Mouse (Mus musculus): ENCODE measurements at regions not wholly inside any gene's neighbourhood (a gene's known extent, or its start where the extent isn't known, plus 50 kb on each side); places are given as distances from the start of the nearest gene placed in this dataset.

DNA sequence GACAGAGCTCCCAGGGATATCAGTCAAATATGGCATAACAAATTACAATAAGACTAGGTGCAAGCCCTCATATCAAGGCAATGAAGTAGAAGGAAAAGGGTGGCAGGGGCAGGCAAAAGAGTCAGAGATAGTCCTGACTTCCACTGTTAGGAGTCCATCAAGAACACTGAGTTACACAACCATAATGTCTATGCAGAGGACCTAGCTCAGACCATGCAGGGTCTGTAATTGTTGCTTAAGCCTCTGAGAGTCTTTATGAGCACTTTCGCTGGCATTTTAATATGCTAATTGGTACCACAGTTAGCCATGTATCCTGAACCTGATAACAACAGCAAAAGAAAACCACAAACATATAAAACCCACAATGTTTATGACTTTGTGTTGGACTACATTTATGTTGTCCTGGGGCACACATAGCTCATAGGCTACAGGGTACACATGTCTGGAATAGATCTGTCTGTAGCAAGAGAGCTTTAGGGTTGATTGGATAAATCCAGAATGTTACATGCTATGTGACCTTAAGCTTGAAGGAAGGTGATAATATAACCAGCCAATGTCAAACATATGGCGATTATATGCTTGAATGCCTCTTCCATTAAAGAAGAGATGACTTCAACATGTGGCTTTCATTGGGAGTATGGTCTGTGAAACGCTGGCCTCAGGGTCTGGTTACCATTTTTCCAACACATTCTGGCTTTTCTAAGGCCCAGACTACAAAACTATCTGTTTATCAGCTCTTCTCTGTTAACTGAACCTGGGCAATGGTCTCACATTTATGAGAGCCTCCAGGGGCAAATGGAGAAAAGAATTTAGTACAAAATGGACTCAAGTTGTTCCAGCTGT lies 836.6 kb downstream of the Gm9195 start:
- H3K9ac ChIP-seq (ENCODE audit: insufficient read depth, low read depth), result no peak overlapping the region
- H3K79me2 ChIP-seq (replicated peaks; ENCODE audit: control insufficient read depth, extremely low read depth, insufficient read depth, poor library complexity, severe bottlenecking), result no peaks in the 10 kb centered on the region
- H3K27ac ChIP-seq (ENCODE audit: insufficient read depth, low read depth), result no peak overlapping the region
- no peak overlapping the region for H3K4me3 ChIP-seq (replicated peaks in 1 of 3; ENCODE audit: low read depth in 2 of 3, low read length in 2 of 3, poor library complexity in 1 of 3)
- in situ Hi-C loops (cut with MboI; ENCODE audit: low pct_ligation_motif_present, low pct_unique_long_range_greater_than_20kb, low sequenced_read_pairs), result loop anchor here (25.0 kb wide), 1 partner anchor 868 kb away; no protein-coding TSS in a partner anchor
- H3K4me1 ChIP-seq (ENCODE audit: control insufficient read depth in 1 of 2, insufficient read depth in 2 of 2), result no peaks in the 10 kb centered on the region
- H3K9me3 ChIP-seq (replicated peaks; ENCODE audit: low read length), result no peaks in the 10 kb centered on the region
- H3K4me2 ChIP-seq (ENCODE audit: insufficient read depth, low read depth, poor library complexity, severe bottlenecking), result no peak overlapping the region
- H3K27me3 ChIP-seq (replicated peaks), result peaks cover 50% of the 10 kb centered on the region
- H3K36me3 ChIP-seq (replicated peaks in 1 of 2; ENCODE audit: control insufficient read depth in 1 of 2, insufficient read depth in 1 of 2, low read length in 1 of 2), result no peaks in the 10 kb centered on the region
- dilution Hi-C loops (cut with MboI; ENCODE audit: extremely low pct_ligation_motif_present, extremely low pct_unique_long_range_greater_than_20kb, low sequenced_read_pairs), result no loop called here
- no peak for DNase-seq (ENCODE audit: extremely low read depth)
- no peak for TF ChIP-seq CHD2 (IDR thresholded peaks at IDR 0.05; ENCODE audit: low read length)
- TF ChIP-seq USF1 (IDR thresholded peaks at IDR 0.05; ENCODE audit: low read depth, low read length), result no peak
- TF ChIP-seq JUN (IDR thresholded peaks at IDR 0.05; ENCODE audit: insufficient read depth, low read depth, low read length), result no peak
- TF ChIP-seq MEF2A (IDR thresholded peaks at IDR 0.05; ENCODE audit: borderline replicate concordance, low read depth, low read length), result no peak
- TF ChIP-seq ZNF384 (IDR thresholded peaks at IDR 0.05; ENCODE audit: low read depth, low read length), result no peak
- TF ChIP-seq IRF4 (IDR thresholded peaks at IDR 0.05; ENCODE audit: low read depth, low read length), result no peak
- TF ChIP-seq TBP (conservative IDR thresholded peaks at IDR 0.05; ENCODE audit: low read depth, low read length), result no peak
- no peak for TF ChIP-seq TCF12 (IDR thresholded peaks at IDR 0.05; ENCODE audit: low read depth, low read length)
- TF ChIP-seq ETS1 (conservative IDR thresholded peaks at IDR 0.05; ENCODE audit: low read depth, low read length), result no peak
- TF ChIP-seq CTCF (conservative IDR thresholded peaks at IDR 0.05 in 1 of 2, IDR thresholded peaks at IDR 0.05 in 1 of 2; ENCODE audit: low read depth in 2 of 2, low read length in 2 of 2), result no peak
- TF ChIP-seq KAT2A (IDR thresholded peaks at IDR 0.05; ENCODE audit: insufficient replicate concordance, low read length), result no peak
- no peak for TF ChIP-seq MAZ (IDR thresholded peaks at IDR 0.05; ENCODE audit: low read depth, low read length)

DNA sequence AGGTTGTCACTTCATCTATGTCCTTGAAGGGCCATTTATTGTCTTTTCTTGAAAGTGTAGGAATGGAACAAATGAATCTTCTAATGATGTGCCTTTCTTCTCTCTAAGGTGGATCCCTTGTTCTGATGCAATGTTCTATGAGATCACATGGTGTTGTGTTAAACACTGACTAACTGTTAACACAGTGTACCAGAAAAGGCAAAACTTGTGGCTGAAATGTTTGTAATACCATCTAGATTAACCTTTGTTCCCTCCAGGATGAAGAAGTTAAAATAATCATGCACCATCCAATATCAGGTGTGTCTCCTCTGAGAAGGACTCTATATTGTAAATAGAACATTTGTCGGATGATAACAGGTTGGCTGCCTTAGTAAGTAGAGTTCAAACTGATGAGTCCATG lies 849.1 kb downstream of the Gm9195 start:
- dilution Hi-C loops (cut with MboI; ENCODE audit: extremely low pct_ligation_motif_present, extremely low pct_unique_long_range_greater_than_20kb, low sequenced_read_pairs) (no loop called here), in situ Hi-C loops (cut with MboI; ENCODE audit: low pct_ligation_motif_present, low pct_unique_long_range_greater_than_20kb, low sequenced_read_pairs) (no loop called here)
- Histone ChIP-seq H3K4me2 (ENCODE audit: insufficient read depth, low read depth, poor library complexity, severe bottlenecking) (no peak overlapping the region), H3K9ac (ENCODE audit: insufficient read depth, low read depth) (no peak overlapping the region), H3K27ac (ENCODE audit: insufficient read depth, low read depth) (no peak overlapping the region), H3K4me3 (replicated peaks in 1 of 3; ENCODE audit: low read depth in 2 of 3, low read length in 2 of 3, poor library complexity in 1 of 3) (no peak overlapping the region), H3K36me3 (replicated peaks in 1 of 2; ENCODE audit: control insufficient read depth in 1 of 2, insufficient read depth in 1 of 2, low read length in 1 of 2) (no peaks in the 10 kb centered on the region), H3K4me1 (ENCODE audit: control insufficient read depth in 1 of 2, insufficient read depth in 2 of 2) (no peaks in the 10 kb centered on the region), H3K9me3 (replicated peaks; ENCODE audit: low read length) (no peaks in the 10 kb centered on the region), H3K79me2 (replicated peaks; ENCODE audit: control insufficient read depth, extremely low read depth, insufficient read depth, poor library complexity, severe bottlenecking) (no peaks in the 10 kb centered on the region), H3K27me3 (replicated peaks) (peaks cover 50% of the 10 kb centered on the region)
- TF ChIP-seq MAZ (IDR thresholded peaks at IDR 0.05; ENCODE audit: low read depth, low read length) (no peak), USF1 (IDR thresholded peaks at IDR 0.05; ENCODE audit: low read depth, low read length) (no peak), TCF12 (IDR thresholded peaks at IDR 0.05; ENCODE audit: low read depth, low read length) (no peak), NELFE (IDR thresholded peaks at IDR 0.05; ENCODE audit: low read depth, low read length) (no peak), HCFC1 (IDR thresholded peaks at IDR 0.05; ENCODE audit: low read depth, low read length) (no peak), MAX (IDR thresholded peaks at IDR 0.05; ENCODE audit: low read length) (no peak), CHD2 (IDR thresholded peaks at IDR 0.05; ENCODE audit: low read length) (no peak), IRF4 (IDR thresholded peaks at IDR 0.05; ENCODE audit: low read depth, low read length) (no peak), PAX5 (IDR thresholded peaks at IDR 0.05; ENCODE audit: low read length) (no peak), CTCF (conservative IDR thresholded peaks at IDR 0.05 in 1 of 2, IDR thresholded peaks at IDR 0.05 in 1 of 2; ENCODE audit: low read depth in 2 of 2, low read length in 2 of 2) (no peak), MAFK (IDR thresholded peaks at IDR 0.05; ENCODE audit: insufficient replicate concordance, low read length) (no peak), KAT2A (IDR thresholded peaks at IDR 0.05; ENCODE audit: insufficient replicate concordance, low read length) (no peak), POLR2A (IDR thresholded peaks at IDR 0.05; ENCODE audit: low read depth, low read length) (no peak), RCOR1 (conservative IDR thresholded peaks at IDR 0.05; ENCODE audit: low read depth, low read length) (no peak), ETS1 (conservative IDR thresholded peaks at IDR 0.05; ENCODE audit: low read depth, low read length) (no peak), USF2 (conservative IDR thresholded peaks at IDR 0.05; ENCODE audit: low read depth, low read length) (no peak), RAD21 (IDR thresholded peaks at IDR 0.05; ENCODE audit: low read depth, low read length) (no peak), MYC (IDR thresholded peaks at IDR 0.05; ENCODE audit: low read depth, low read length) (no peak), SIN3A (IDR thresholded peaks at IDR 0.05; ENCODE audit: low read length) (no peak)
- no peak for DNase-seq (ENCODE audit: extremely low read depth)
